Mouse (Mus musculus) forebrain, embryonic 12.5 days (tissue): ENCODE data around the gene Adora2a. TPM values are rescaled to one million over a fixed set of nuclear protein-coding genes. Genes with fewer than 3 reads are reported as not detected.
"Not testable (repeated sequence)": the region's sequence is repeated elsewhere in the genome, so short reads cannot be mapped to it uniquely, and the experiment has no call there.

Source experiments
- ATAC-seq: fragments of 200-750 bp; cut with Nextera tagmentation; 2 replicates; pipeline ENCODE4 v1.8.0; 2017; ENCODE audit warnings: moderate TSS enrichment; ENCODE audit not compliant: low FRiP score
- H3K27ac ChIP-seq: fragments of 300-500 bp; sonication (generic); 2 replicates; pipeline ENCODE4 v1.5.1; 2016; ENCODE audit warnings: mild to moderate bottlenecking
- H3K27me3 ChIP-seq: fragments of 300-500 bp; sonication (generic); 2 replicates; pipeline ENCODE4 v1.6.1; 2016; ENCODE audit warnings: mild to moderate bottlenecking
- H3K36me3 ChIP-seq: fragments of 300-500 bp; sonication (generic); replicated peaks from 2 replicates; pipeline ENCODE4 v1.6.1; 2016; ENCODE audit warnings: mild to moderate bottlenecking
- H3K4me1 ChIP-seq: fragments of 300-500 bp; sonication (generic); 2 replicates; pipeline ENCODE4 v1.6.1; 2016
- H3K4me2 ChIP-seq: fragments of 300-500 bp; sonication (generic); 2 replicates; pipeline ENCODE4 v1.6.1; 2016; ENCODE audit warnings: mild to moderate bottlenecking, moderate library complexity
- H3K4me3 ChIP-seq: fragments of 300-500 bp; sonication (generic); replicated peaks from 2 replicates; pipeline ENCODE4 v1.5.1; 2016; ENCODE audit warnings: mild to moderate bottlenecking
- H3K9ac ChIP-seq: fragments of 300-500 bp; sonication (generic); 2 replicates; pipeline ENCODE4 v1.6.1; 2016; ENCODE audit warnings: mild to moderate bottlenecking
- H3K9me3 ChIP-seq: fragments of 300-500 bp; sonication (generic); 2 replicates; pipeline ENCODE4 v1.6.1; 2016
- WGBS: fragments of 180-500 bp; shearing (Covaris S2); methylation state at CpG from one replicate; pipeline ENCODE4 v1.1.7; 2016; 5-methylcytosine and 5-hydroxymethylcytosine counted together
- polyA plus RNA-seq: library from polyadenylated mRNA; unstranded; fragments of >200 nt; fragmentation: Nextera tagmentation; extraction: Ambion mirVana; gene quantifications from 2 replicates; pipeline ENCODE4 v1.2.1, GENCODE M21; 2016

Gene Adora2a
- polyA plus RNA-seq: 3.2 and 3.6 TPM in 2 replicates

- H3K27ac ChIP-seq: 0 out of 2 replicates have a peak within 1 kb of the TSS, but pooled peaks have one; percentile 19
- ATAC-seq: no peak
Observed at GRCm38 (mm10) chr10:75316872-75316907, at the start of gene Adora2a. Adora2a (plus strand) TSS chr10:75316877.

GRCm38 (mm10) chr10:75273020-75273419, 43.7 kb upstream of the Adora2a start:
- Histone ChIP-seq H3K4me2 (no peak overlapping the region), H3K4me3 (no peak overlapping the region), H3K36me3 (peaks cover 65% of the 10 kb centered on the region), H3K9ac (no peak overlapping the region), H3K4me1 (no peaks in the 10 kb centered on the region), H3K27me3 (no peaks in the 10 kb centered on the region), H3K9me3 (no peaks in the 10 kb centered on the region), H3K27ac (no peak overlapping the region)
- ATAC-seq: no peak
- 94% methylated on average over 4 of the region's 4 CpGs for WGBS

More at GRCm38 (mm10) chr10:75316872-75316907, at the start of gene Adora2a:
- Histone ChIP-seq H3K4me3 (peak within 1 kb of the TSS; percentile 43), H3K36me3 (peaks cover 16% of the 10 kb centered on the region), H3K9me3 (no peaks in the 10 kb centered on the region), H3K27me3 (peaks cover 39% of the 10 kb centered on the region), H3K4me2 (peak within 1 kb of the TSS; percentile 59), H3K4me1 (peaks cover 13% of the 10 kb centered on the region), H3K9ac (peak within 1 kb of the TSS; percentile 42)
- WGBS: 0% methylated on average over 4 of the region's 4 CpGs

GRCm38 (mm10) chr10:75276427-75277013, 40.2 kb upstream of the Adora2a start:
- Histone ChIP-seq H3K4me2 (no peak overlapping the region), H3K9ac (no peak overlapping the region), H3K27ac (no peak overlapping the region), H3K4me3 (no peak overlapping the region), H3K36me3 (peaks cover 64% of the 10 kb centered on the region), H3K9me3 (no peaks in the 10 kb centered on the region), H3K27me3 (no peaks in the 10 kb centered on the region), H3K4me1 (no peaks in the 10 kb centered on the region)
- ATAC-seq: no peak
- WGBS: 94% methylated on average over 12 of the region's 12 CpGs

- no peak for ATAC-seq
Observed at GRCm38 (mm10) chr10:75277501-75277900, 39.2 kb upstream of the Adora2a start.

GRCm38 (mm10) chr10:75282648-75283047, 34.0 kb upstream of the Adora2a start:
- H3K27me3 ChIP-seq: no peaks in the 10 kb centered on the region
- no peak overlapping the region for H3K4me3 ChIP-seq
- H3K27ac ChIP-seq: no peak overlapping the region
- H3K4me2 ChIP-seq: no peak overlapping the region
- WGBS: 93% methylated on average over 5 of the region's 5 CpGs
- H3K4me1 ChIP-seq: no peaks in the 10 kb centered on the region
- peaks cover 41% of the 10 kb centered on the region for H3K36me3 ChIP-seq
- H3K9me3 ChIP-seq: no peaks in the 10 kb centered on the region
- no peak for ATAC-seq
- H3K9ac ChIP-seq: no peak overlapping the region

More at GRCm38 (mm10) chr10:75277501-75277900, 39.2 kb upstream of the Adora2a start:
- H3K9me3 ChIP-seq: no peaks in the 10 kb centered on the region
- H3K9ac ChIP-seq: no peak overlapping the region
- no peak overlapping the region for H3K4me2 ChIP-seq
- H3K36me3 ChIP-seq: peaks cover 59% of the 10 kb centered on the region
- no peak overlapping the region for H3K27ac ChIP-seq
- 85% methylated on average over 1 of the region's 1 CpGs for WGBS
- no peaks in the 10 kb centered on the region for H3K27me3 ChIP-seq
- H3K4me3 ChIP-seq: no peak overlapping the region
- H3K4me1 ChIP-seq: no peaks in the 10 kb centered on the region

- peaks cover 38% of the 10 kb centered on the region for H3K36me3 ChIP-seq
Observed at GRCm38 (mm10) chr10:75283821-75284220, 32.9 kb upstream of the Adora2a start.

GRCm38 (mm10) chr10:75288579-75288978, 28.1 kb upstream of the Adora2a start:
- Histone ChIP-seq H3K9ac (no peak overlapping the region), H3K4me2 (no peak overlapping the region), H3K27me3 (no peaks in the 10 kb centered on the region), H3K9me3 (no peaks in the 10 kb centered on the region), H3K36me3 (peaks cover 25% of the 10 kb centered on the region), H3K4me3 (no peak overlapping the region), H3K4me1 (no peaks in the 10 kb centered on the region), H3K27ac (no peak overlapping the region)
- WGBS: 95% methylated on average over 7 of the region's 7 CpGs
- ATAC-seq: no peak

More at GRCm38 (mm10) chr10:75283821-75284220, 32.9 kb upstream of the Adora2a start:
- no peak for ATAC-seq
- Histone ChIP-seq H3K4me2 (no peak overlapping the region), H3K27me3 (no peaks in the 10 kb centered on the region), H3K4me3 (no peak overlapping the region), H3K9ac (no peak overlapping the region), H3K4me1 (no peaks in the 10 kb centered on the region), H3K27ac (no peak overlapping the region), H3K9me3 (no peaks in the 10 kb centered on the region)
- 89% methylated on average over 3 of the region's 3 CpGs for WGBS

GRCm38 (mm10) chr10:75289392-75289791, 27.3 kb upstream of the Adora2a start:
- Histone ChIP-seq H3K9me3 (no peaks in the 10 kb centered on the region), H3K4me3 (no peak overlapping the region), H3K36me3 (peaks cover 18% of the 10 kb centered on the region), H3K9ac (no peak overlapping the region), H3K4me1 (no peaks in the 10 kb centered on the region), H3K4me2 (no peak overlapping the region), H3K27me3 (no peaks in the 10 kb centered on the region), H3K27ac (no peak overlapping the region)
- no peak for ATAC-seq
- WGBS: 81% methylated on average over 4 of the region's 4 CpGs

- no peak overlapping the region for H3K4me2 ChIP-seq
- H3K4me1 ChIP-seq: no peaks in the 10 kb centered on the region
- H3K9me3 ChIP-seq: no peaks in the 10 kb centered on the region
- 87% methylated on average over 5 of the region's 5 CpGs for WGBS
- H3K27me3 ChIP-seq: no peaks in the 10 kb centered on the region
- H3K4me3 ChIP-seq: no peak overlapping the region
- H3K27ac ChIP-seq: no peak overlapping the region
- H3K9ac ChIP-seq: no peak overlapping the region
- H3K36me3 ChIP-seq: peaks cover 16% of the 10 kb centered on the region
- ATAC-seq: no peak
Observed at GRCm38 (mm10) chr10:75290650-75291049, 26.0 kb upstream of the Adora2a start.

- H3K4me2 ChIP-seq: no peak overlapping the region
- peaks cover 16% of the 10 kb centered on the region for H3K36me3 ChIP-seq
- WGBS: 83% methylated on average over 1 of the region's 1 CpGs
- H3K4me3 ChIP-seq: no peak overlapping the region
- no peaks in the 10 kb centered on the region for H3K27me3 ChIP-seq
- H3K4me1 ChIP-seq: no peaks in the 10 kb centered on the region
- no peaks in the 10 kb centered on the region for H3K9me3 ChIP-seq
- ATAC-seq: no peak
- H3K27ac ChIP-seq: no peak overlapping the region
- no peak overlapping the region for H3K9ac ChIP-seq
Observed at GRCm38 (mm10) chr10:75291338-75291737, 25.3 kb upstream of the Adora2a start.

- WGBS: 92% methylated on average over 8 of the region's 8 CpGs
- not testable (repeated sequence) for H3K9ac ChIP-seq, ATAC-seq, H3K4me2 ChIP-seq, H3K4me1 ChIP-seq, H3K4me3 ChIP-seq, H3K9me3 ChIP-seq, H3K27ac ChIP-seq, H3K27me3 ChIP-seq
- peaks cover 20% of the 10 kb centered on the region for H3K36me3 ChIP-seq
Observed at GRCm38 (mm10) chr10:75292206-75292605, 24.5 kb upstream of the Adora2a start.

- Histone ChIP-seq H3K4me1 (no peaks in the 10 kb centered on the region), H3K9me3 (no peaks in the 10 kb centered on the region), H3K4me3 (no peak overlapping the region), H3K27ac (no peak overlapping the region), H3K4me2 (no peak overlapping the region), H3K27me3 (no peaks in the 10 kb centered on the region), H3K36me3 (peaks cover 20% of the 10 kb centered on the region), H3K9ac (no peak overlapping the region)
- 90% methylated on average over 3 of the region's 3 CpGs for WGBS
- ATAC-seq: no peak
Observed at GRCm38 (mm10) chr10:75293288-75293687, 23.4 kb upstream of the Adora2a start.

GRCm38 (mm10) chr10:75294362-75294761, 22.3 kb upstream of the Adora2a start:
- ATAC-seq: no peak
- peaks cover 17% of the 10 kb centered on the region for H3K36me3 ChIP-seq
- H3K4me2 ChIP-seq: no peak overlapping the region
- no peak overlapping the region for H3K4me3 ChIP-seq
- no peak overlapping the region for H3K27ac ChIP-seq
- H3K9ac ChIP-seq: no peak overlapping the region
- no peaks in the 10 kb centered on the region for H3K27me3 ChIP-seq
- WGBS: 82% methylated on average over 4 of the region's 4 CpGs
- H3K9me3 ChIP-seq: no peaks in the 10 kb centered on the region
- H3K4me1 ChIP-seq: no peaks in the 10 kb centered on the region
